Comparison of ENCODE assay signal across 8 mouse cellular contexts in genomic region chr8:92354536-92355482, GRCm38 (mm10). TPM values are rescaled to one million over a fixed set of nuclear protein-coding genes. Genes with fewer than 3 reads are reported as not detected.
DNase-seq lines count a peak whose midpoint lies in the region; ATAC-seq and TF ChIP-seq lines count a peak whose summit lies in the region.

No protein-coding gene starts in this region.

- H3K36me3 ChIP-seq in E14TG2a.4 (ENCODE audit: insufficient read depth, low read length) (no peaks in the 10 kb centered on the region), G1E (replicated peaks) (peaks cover 7% of the 10 kb centered on the region), myocyte (ENCODE audit: control insufficient read depth, insufficient read depth) (no peaks in the 10 kb centered on the region)
- no peaks in the 10 kb centered on the region for H3K36me3 ChIP-seq in forebrain, embryonic 12.5 days (replicated peaks)
- H3K36me3 ChIP-seq in limb, embryonic 13.5 days: no peaks in the 10 kb centered on the region

- TF ChIP-seq POLR2A in myocyte (IDR thresholded peaks at IDR 0.05; ENCODE audit: insufficient read length, low read depth): no peak

- peak overlapping the region; percentile 84 for H3K4me3 ChIP-seq in E14TG2a.4 (replicated peaks; ENCODE audit: low read length)
- peak overlapping the region; percentile 86 for H3K4me3 ChIP-seq in G1E (ENCODE audit: low read depth, low read length)
- H3K4me3 ChIP-seq in forebrain, embryonic 12.5 days (replicated peaks): peak overlapping the region; percentile 61
- peak overlapping the region; percentile 60 for H3K4me3 ChIP-seq in limb, embryonic 13.5 days
- H3K4me3 ChIP-seq in myocyte: peak overlapping the region; percentile 95

- peak overlapping the region; percentile 78 for H3K4me2 ChIP-seq in forebrain, embryonic 12.5 days
- H3K4me2 ChIP-seq in limb, embryonic 13.5 days (replicated peaks): peak overlapping the region; percentile 82
- peak overlapping the region; percentile 94 for H3K4me2 ChIP-seq in myocyte (ENCODE audit: low read depth)

- H3K27ac ChIP-seq in forebrain, embryonic 12.5 days: 0 out of 2 replicates have a peak overlapping the region, but pooled peaks have one; percentile 36
- no peak overlapping the region for H3K27ac ChIP-seq in limb, embryonic 13.5 days

- H3K9me3 ChIP-seq in E14TG2a.4 (ENCODE audit: low read length): no peaks in the 10 kb centered on the region
- peaks cover 32% of the 10 kb centered on the region for H3K9me3 ChIP-seq in G1E (replicated peaks)
- H3K9me3 ChIP-seq in forebrain, embryonic 12.5 days: no peaks in the 10 kb centered on the region
- H3K9me3 ChIP-seq in limb, embryonic 13.5 days: no peaks in the 10 kb centered on the region

- 7% methylated on average over 22 of the region's 22 CpGs for WGBS in forebrain, embryonic 12.5 days
- 3% methylated on average over 22 of the region's 22 CpGs for WGBS in limb, embryonic 13.5 days

- peaks cover 31% of the 10 kb centered on the region for H3K4me1 ChIP-seq in E14TG2a.4 (replicated peaks; ENCODE audit: low read depth, low read length)
- H3K4me1 ChIP-seq in G1E (ENCODE audit: insufficient read depth, low read depth, low read length): peaks cover 25% of the 10 kb centered on the region
- H3K4me1 ChIP-seq in forebrain, embryonic 12.5 days: peaks cover 41% of the 10 kb centered on the region
- peaks cover 27% of the 10 kb centered on the region for H3K4me1 ChIP-seq in limb, embryonic 13.5 days

- TF ChIP-seq CTCF in E14TG2a.4 (conservative IDR thresholded peaks at IDR 0.05; ENCODE audit: low read length) (no peak), G1E (IDR thresholded peaks at IDR 0.05; ENCODE audit: low read depth, low read length) (no peak)

- DNase-seq in G1E (ENCODE audit: low spot score): no peak
- DNase-seq in layer of hippocampus, adult 9-11 months: no peak
- DNase-seq in layer of hippocampus, postnatal 25 days (ENCODE audit: extremely low spot score in 1 of 2, low spot score in 1 of 2): no peak
- no peak for DNase-seq in T-cell, adult 2 months (ENCODE audit: low spot score)

- peak overlapping the region; percentile 98 for H3ac ChIP-seq in myocyte (ENCODE audit: control insufficient read depth, insufficient read length)

- H3K9ac ChIP-seq in forebrain, embryonic 12.5 days: peak overlapping the region; percentile 53; the same call in 1 of the 2 replicates
- peak overlapping the region; percentile 60 for H3K9ac ChIP-seq in limb, embryonic 13.5 days

- H3K27me3 ChIP-seq in E14TG2a.4 (ENCODE audit: insufficient read depth, low read length): peaks cover 34% of the 10 kb centered on the region
- no peaks in the 10 kb centered on the region for H3K27me3 ChIP-seq in G1E (ENCODE audit: insufficient read depth, low read length)
- peaks cover 84% of the 10 kb centered on the region for H3K27me3 ChIP-seq in forebrain, embryonic 12.5 days
- peaks cover 80% of the 10 kb centered on the region for H3K27me3 ChIP-seq in limb, embryonic 13.5 days
- H3K27me3 ChIP-seq in myocyte (ENCODE audit: control insufficient read depth, insufficient read depth, insufficient read length): no peaks in the 10 kb centered on the region

- peaks cover 57% of the 10 kb centered on the region for H3K79me2 ChIP-seq in myocyte (ENCODE audit: control insufficient read depth, insufficient read depth)

- ATAC-seq in G1E (ENCODE audit: extremely low read depth, insufficient number of reproducible peaks, low FRiP score, poor library complexity, severe bottlenecking): no peak
- no peak for ATAC-seq in forebrain, embryonic 12.5 days (ENCODE audit: low FRiP score)
- ATAC-seq in limb, embryonic 13.5 days (ENCODE audit: low FRiP score, low read depth): no peak

TF ChIP-seq in myocyte, 11 proteins besides CTCF, POLR2A, EP300 and RAD21:
- no peak for TF ChIP-seq POLR2AphosphoS2 (IDR thresholded peaks at IDR 0.05; ENCODE audit: insufficient read length, low read depth)

RNA-seq across cellular contexts. Expression of gene Irx5, which starts 2.6 kb away (rescaled TPM):
- total RNA-seq in G1E (2014; fragmentation: Nextera tagmentation) (not detected in 2 replicates), G1E (2017) (0.12 and 0.16 TPM in 2 replicates)
- polyA plus RNA-seq in G1E (2012) (0.55 and 0.70 TPM in 2 replicates), myocyte (2012; fragmentation: generic; extraction: Trizol) (8.2 TPM)
- 7.5 TPM in 2 replicates for polyA plus RNA-seq in forebrain, embryonic 12.5 days (2016; fragmentation: Nextera tagmentation; extraction: Ambion mirVana)
- 19.7 and 20.2 TPM in 2 replicates for polyA plus RNA-seq in limb, embryonic 13.5 days (2015; fragmentation: Nextera tagmentation; extraction: Ambion mirVana)
- under 1 TPM in 1 of 2 experiments, not detected in 1; 0.14 TPM for total RNA-seq in layer of hippocampus, postnatal 25 days (2021)
